Mouse (Mus musculus): ENCODE results near the gene Ptprcap. TPM values are rescaled to one million over a fixed set of nuclear protein-coding genes. Genes with fewer than 3 reads are reported as not detected.

Ptprcap gene
- polyA plus RNA-seq, 1 experiment from 2014 or later: 7.5 TPM

GRCm38 (mm10) chr19:4149764-4150461 is 3.5 kb upstream of the Ptprcap start:
- WGBS: 90% methylated on average over 17 of the region's 17 CpGs
- no peak for ATAC-seq (ENCODE audit: insufficient read depth, low FRiP score, low read depth)
- H3K9ac ChIP-seq: no peak overlapping the region
- no peak overlapping the region for H3K4me3 ChIP-seq (replicated peaks)
- H3K4me1 ChIP-seq: peaks cover 20% of the 10 kb centered on the region
- H3K36me3 ChIP-seq: peaks cover 14% of the 10 kb centered on the region
- no peak overlapping the region for H3K27ac ChIP-seq
- H3K4me2 ChIP-seq: peak overlapping the region; percentile 83
- H3K27me3 ChIP-seq (replicated peaks): no peaks in the 10 kb centered on the region
- no peaks in the 10 kb centered on the region for H3K9me3 ChIP-seq

- no peak for ATAC-seq (ENCODE audit: insufficient read depth, low FRiP score, low read depth)
- H3K4me1 ChIP-seq: peaks cover 20% of the 10 kb centered on the region
- peaks cover 14% of the 10 kb centered on the region for H3K36me3 ChIP-seq
- 88% methylated on average over 22 of the region's 22 CpGs for WGBS
- no peaks in the 10 kb centered on the region for H3K9me3 ChIP-seq
- H3K9ac ChIP-seq: no peak overlapping the region
- H3K27ac ChIP-seq: no peak overlapping the region
- no peak overlapping the region for H3K4me2 ChIP-seq
- no peaks in the 10 kb centered on the region for H3K27me3 ChIP-seq (replicated peaks)
- no peak overlapping the region for H3K4me3 ChIP-seq (replicated peaks)
Measured at GRCm38 (mm10) chr19:4150567-4151487, 2.6 kb upstream of the Ptprcap start.

GRCm38 (mm10) chr19:4151488-4151860 is 1.9 kb upstream of the Ptprcap start:
- Histone ChIP-seq H3K9ac (no peak overlapping the region), H3K9me3 (no peaks in the 10 kb centered on the region), H3K4me1 (peaks cover 20% of the 10 kb centered on the region), H3K4me3 (replicated peaks) (no peak overlapping the region), H3K27ac (no peak overlapping the region), H3K36me3 (peaks cover 20% of the 10 kb centered on the region), H3K4me2 (no peak overlapping the region), H3K27me3 (replicated peaks) (no peaks in the 10 kb centered on the region)
- 79% methylated on average over 5 of the region's 5 CpGs for WGBS
- no peak for ATAC-seq (ENCODE audit: insufficient read depth, low FRiP score, low read depth)

GRCm38 (mm10) chr19:4151898-4152297 is 1.5 kb upstream of the Ptprcap start:
- ATAC-seq (ENCODE audit: insufficient read depth, low FRiP score, low read depth): no peak
- WGBS: 85% methylated on average over 5 of the region's 5 CpGs

GRCm38 (mm10) chr19:4152445-4153231 is 766 bp upstream of the Ptprcap start:
- Histone ChIP-seq H3K36me3 (peaks cover 30% of the 10 kb centered on the region), H3K4me1 (peaks cover 20% of the 10 kb centered on the region)
- no peak for ATAC-seq (ENCODE audit: insufficient read depth, low FRiP score, low read depth)

More at GRCm38 (mm10) chr19:4151898-4152297, 1.5 kb upstream of the Ptprcap start:
- Histone ChIP-seq H3K9ac (no peak overlapping the region), H3K36me3 (peaks cover 24% of the 10 kb centered on the region), H3K4me3 (replicated peaks) (no peak overlapping the region), H3K27me3 (replicated peaks) (no peaks in the 10 kb centered on the region), H3K27ac (no peak overlapping the region), H3K4me2 (no peak overlapping the region), H3K9me3 (no peaks in the 10 kb centered on the region), H3K4me1 (peaks cover 20% of the 10 kb centered on the region)

GRCm38 (mm10) chr19:4154437-4155222 is 1.2 kb downstream of the Ptprcap start:
- no peaks in the 10 kb centered on the region for H3K27me3 ChIP-seq (replicated peaks)
- H3K9me3 ChIP-seq: no peaks in the 10 kb centered on the region
- no peak overlapping the region for H3K4me2 ChIP-seq
- no peak overlapping the region for H3K27ac ChIP-seq
- no peak for ATAC-seq (ENCODE audit: insufficient read depth, low FRiP score, low read depth)
- H3K36me3 ChIP-seq: peaks cover 44% of the 10 kb centered on the region
- peaks cover 6% of the 10 kb centered on the region for H3K4me1 ChIP-seq
- no peak overlapping the region for H3K9ac ChIP-seq
- WGBS: 69% methylated on average over 13 of the region's 13 CpGs
- no peak overlapping the region for H3K4me3 ChIP-seq (replicated peaks)

More at GRCm38 (mm10) chr19:4152445-4153231, 766 bp upstream of the Ptprcap start:
- H3K27me3 ChIP-seq (replicated peaks): no peaks in the 10 kb centered on the region
- WGBS: 82% methylated on average over 8 of the region's 8 CpGs
- no peak overlapping the region for H3K4me3 ChIP-seq (replicated peaks)
- no peak overlapping the region for H3K27ac ChIP-seq
- no peak overlapping the region for H3K9ac ChIP-seq
- no peak overlapping the region for H3K4me2 ChIP-seq
- H3K9me3 ChIP-seq: no peaks in the 10 kb centered on the region

- no peak for ATAC-seq (ENCODE audit: insufficient read depth, low FRiP score, low read depth)
- no peaks in the 10 kb centered on the region for H3K4me1 ChIP-seq
- no peak overlapping the region for H3K4me2 ChIP-seq
- no peak overlapping the region for H3K4me3 ChIP-seq (replicated peaks)
- no peaks in the 10 kb centered on the region for H3K9me3 ChIP-seq
- peaks cover 44% of the 10 kb centered on the region for H3K36me3 ChIP-seq
- H3K9ac ChIP-seq: no peak overlapping the region
- no peaks in the 10 kb centered on the region for H3K27me3 ChIP-seq (replicated peaks)
- 86% methylated on average over 6 of the region's 6 CpGs for WGBS
- H3K27ac ChIP-seq: no peak overlapping the region
Measured at GRCm38 (mm10) chr19:4155223-4156072, 2.0 kb downstream of the Ptprcap start.

GRCm38 (mm10) chr19:4156073-4156579 is 2.7 kb downstream of the Ptprcap start:
- no peak overlapping the region for H3K4me2 ChIP-seq
- no peaks in the 10 kb centered on the region for H3K27me3 ChIP-seq (replicated peaks)
- H3K4me3 ChIP-seq (replicated peaks): no peak overlapping the region
- H3K4me1 ChIP-seq: no peaks in the 10 kb centered on the region
- H3K9me3 ChIP-seq: no peaks in the 10 kb centered on the region
- H3K27ac ChIP-seq: no peak overlapping the region
- H3K36me3 ChIP-seq: peaks cover 41% of the 10 kb centered on the region
- no peak overlapping the region for H3K9ac ChIP-seq
- 71% methylated on average over 20 of the region's 20 CpGs for WGBS
- ATAC-seq (ENCODE audit: insufficient read depth, low FRiP score, low read depth): no peak

- H3K27me3 ChIP-seq (replicated peaks): no peaks in the 10 kb centered on the region
- H3K9ac ChIP-seq: no peak overlapping the region
- peaks cover 40% of the 10 kb centered on the region for H3K36me3 ChIP-seq
- no peak overlapping the region for H3K4me2 ChIP-seq
- no peaks in the 10 kb centered on the region for H3K4me1 ChIP-seq
- H3K27ac ChIP-seq: no peak overlapping the region
- no peak for ATAC-seq (ENCODE audit: insufficient read depth, low FRiP score, low read depth)
- no peak overlapping the region for H3K4me3 ChIP-seq (replicated peaks)
- no peaks in the 10 kb centered on the region for H3K9me3 ChIP-seq
- WGBS: 86% methylated on average over 12 of the region's 12 CpGs
Measured at GRCm38 (mm10) chr19:4156771-4157170, 3.4 kb downstream of the Ptprcap start.

- whole genome bisulfite sequencing: 96% methylated on average over 8 of the region's 8 CpGs
- no peak for ATAC-seq (ENCODE audit: insufficient read depth, low FRiP score, low read depth)
- Histone ChIP-seq H3K4me2 (no peak overlapping the region), H3K27ac (no peak overlapping the region), H3K4me1 (peaks cover 11% of the 10 kb centered on the region; the same call in 1 of the 2 replicates), H3K36me3 (peaks cover 37% of the 10 kb centered on the region), H3K4me3 (replicated peaks) (no peak overlapping the region), H3K9ac (no peak overlapping the region), H3K27me3 (replicated peaks) (no peaks in the 10 kb centered on the region), H3K9me3 (no peaks in the 10 kb centered on the region)
Measured at GRCm38 (mm10) chr19:4159049-4159448, 5.6 kb downstream of the Ptprcap start.

All from stomach, embryonic 15.5 days (tissue).